Mouse (Mus musculus) adrenal gland, postnatal 25 days (tissue): ENCODE results near the gene Arl2. TPM values are rescaled to one million over a fixed set of nuclear protein-coding genes. Genes with fewer than 3 reads are reported as not detected.
A peak's percentile ranks its signal among the peaks of the same experiment; 100 is the strongest.
"Not testable (repeated sequence)": the region's sequence is repeated elsewhere in the genome, so short reads cannot be mapped to it uniquely, and the experiment has no call there.

Experiments used
- DNase-seq: peaks from one replicate; pipeline ENCODE4 v3.0.0; 2021; ENCODE audit warnings: mixed read lengths
- long read RNA-seq: library from polyadenylated mRNA; stranded (forward); transcript quantifications from one replicate; pipeline ENCODE4 v2.0.0, GENCODE M21; 2021
- total RNA-seq: library from RNA; stranded (reverse); gene quantifications from 2 replicates; pipeline ENCODE4 v1.2.3, GENCODE M21; 2021

The Arl2 gene
- 74.5 and 74.7 TPM in 2 replicates for total RNA-seq
- long read RNA-seq, transcript Arl2-201 (5 exons, 1,286 nt): major isoform, 62 of 79 reads
- long read RNA-seq, partial matches to known transcripts: 1 of 79 reads
- long read RNA-seq, other reads (novel, unspliced or antisense): 14 of 79 reads

- peak; percentile 61 for DNase-seq
Measured at GRCm38 (mm10) chr19:6141394-6141749, at the start of gene Arl2. Gene Arl2 (minus strand): TSS chr19:6141548.

DNA sequence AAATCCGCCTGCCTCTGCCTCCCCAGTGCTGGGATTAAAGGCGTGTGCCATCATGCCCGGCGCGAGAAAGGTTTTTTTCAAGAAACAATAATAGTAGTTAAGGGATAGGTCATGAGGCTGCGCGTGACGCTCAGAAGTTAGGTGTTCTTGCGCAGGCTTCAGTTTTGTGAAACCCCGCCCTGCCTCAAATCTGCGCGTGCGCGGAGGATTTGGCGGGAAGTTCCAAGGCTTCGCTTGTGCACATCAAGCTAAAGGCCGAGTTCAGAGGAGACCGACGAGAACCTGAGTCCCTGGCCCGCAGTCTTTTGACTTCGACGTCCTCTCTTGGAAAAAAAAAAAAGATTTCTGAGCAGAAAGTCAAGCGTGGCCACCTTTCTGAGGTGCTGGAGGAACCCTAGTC, 42.8 kb upstream of the Arl2 start, which contains the start of gene Majin:
Gene Majin (plus strand): TSS at position 258 of the 400 bp plus-strand sequence.
- DNase-seq: no peak

DNA sequence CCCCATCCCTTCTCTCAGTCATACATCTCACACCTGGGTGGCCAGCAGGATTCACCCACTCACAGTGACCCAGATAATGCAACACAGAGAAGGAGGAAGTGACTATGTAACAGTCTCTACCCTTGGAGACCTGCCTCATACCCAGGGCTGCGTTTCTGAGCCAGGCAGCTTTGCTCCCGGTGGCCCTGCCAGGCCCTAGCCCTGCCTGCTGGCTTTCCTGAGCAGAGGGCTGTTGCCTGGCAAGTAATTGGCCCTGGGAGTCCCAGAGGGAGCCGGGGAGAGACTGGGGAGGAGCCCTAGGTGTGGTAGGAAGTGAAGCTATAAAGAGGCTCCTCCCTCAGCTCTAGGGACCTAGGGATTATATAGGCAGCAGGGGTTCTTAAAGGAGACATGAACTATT, 41.2 kb upstream of the Arl2 start:
- DNase-seq: peak; percentile 20

DNA sequence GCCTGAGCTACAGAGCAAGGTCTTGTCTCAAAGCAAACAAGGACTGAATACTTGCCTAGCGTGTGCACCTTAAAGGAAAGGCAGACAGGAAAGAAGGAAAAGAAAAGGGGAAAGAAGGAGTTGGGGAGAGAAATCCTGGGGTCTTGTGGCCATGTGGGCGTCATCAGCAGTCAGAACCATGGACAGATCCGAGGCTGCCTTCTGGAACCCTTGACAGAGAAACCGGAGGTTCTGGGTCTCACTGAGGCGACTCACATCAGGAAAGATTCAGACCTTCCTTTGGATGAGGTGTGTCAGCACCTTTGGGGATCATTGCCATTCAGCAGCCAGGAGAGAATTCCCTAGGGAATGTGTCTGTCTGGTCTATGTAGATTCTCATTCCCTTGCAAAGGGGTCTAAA, 40.3 kb upstream of the Arl2 start:
- peak; percentile 20 for DNase-seq

GRCm38 (mm10) chr19:6178775-6179174, 37.4 kb upstream of the Arl2 start:
- no peak for DNase-seq

DNA sequence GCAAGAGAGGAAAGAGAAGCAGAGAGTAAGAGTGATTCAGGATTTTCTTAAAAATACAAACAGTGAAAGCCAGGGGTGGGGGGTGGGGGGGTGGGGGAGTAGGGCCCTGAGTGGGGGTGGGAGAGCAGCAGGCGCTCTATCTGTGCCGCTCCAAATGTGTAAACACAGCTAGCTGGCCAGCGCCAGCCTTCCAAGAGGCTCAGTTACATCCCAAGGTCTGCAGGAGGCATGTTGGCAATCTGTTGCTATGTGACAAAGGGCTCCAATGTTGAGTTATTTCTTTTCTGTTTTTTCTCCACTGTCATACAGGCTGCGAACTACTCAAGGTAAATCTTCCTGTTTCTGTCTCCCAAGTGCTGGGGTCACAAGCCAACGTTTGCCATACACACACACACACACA, 33.4 kb upstream of the Arl2 start:
- DNase-seq: peak; percentile 36

- DNase-seq: no peak
Measured at GRCm38 (mm10) chr19:6171215-6171614, 29.9 kb upstream of the Arl2 start.

- DNase-seq: no peak
Measured at GRCm38 (mm10) chr19:6166750-6167149, 25.4 kb upstream of the Arl2 start.

DNA sequence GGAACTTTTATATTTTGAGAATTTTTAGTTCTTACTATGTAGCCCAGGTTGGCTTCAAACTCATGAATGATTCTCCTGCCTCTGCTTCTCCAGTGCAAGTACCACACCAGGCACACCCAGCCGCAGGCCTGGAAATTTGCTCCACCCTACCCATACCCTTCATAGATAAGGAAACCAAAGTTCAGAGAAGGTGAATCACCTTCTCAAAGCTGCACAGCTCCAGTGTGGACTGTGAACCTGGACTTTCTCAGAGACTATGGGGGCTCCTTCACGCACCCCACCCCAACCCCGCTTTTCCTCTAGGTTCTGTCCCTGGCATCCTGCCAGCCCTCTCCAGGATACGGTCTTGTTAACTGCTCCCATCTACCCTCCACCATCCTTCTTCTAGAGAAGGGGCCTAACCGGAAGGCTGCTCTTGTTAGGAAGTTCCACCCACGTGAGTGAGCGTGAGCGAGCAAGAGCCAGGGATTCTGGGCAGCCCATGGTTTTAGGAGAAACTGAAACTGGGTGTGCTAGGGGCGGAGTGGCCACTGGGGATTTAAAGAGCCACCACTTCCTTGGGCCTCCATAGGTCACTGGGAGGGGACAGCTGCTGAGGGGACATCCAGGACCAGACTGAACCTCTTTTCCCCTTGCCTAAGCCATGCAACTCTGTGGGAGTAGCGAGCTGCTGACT, 22.7 kb upstream of the Arl2 start:
- peak; percentile 29 for DNase-seq

DNA sequence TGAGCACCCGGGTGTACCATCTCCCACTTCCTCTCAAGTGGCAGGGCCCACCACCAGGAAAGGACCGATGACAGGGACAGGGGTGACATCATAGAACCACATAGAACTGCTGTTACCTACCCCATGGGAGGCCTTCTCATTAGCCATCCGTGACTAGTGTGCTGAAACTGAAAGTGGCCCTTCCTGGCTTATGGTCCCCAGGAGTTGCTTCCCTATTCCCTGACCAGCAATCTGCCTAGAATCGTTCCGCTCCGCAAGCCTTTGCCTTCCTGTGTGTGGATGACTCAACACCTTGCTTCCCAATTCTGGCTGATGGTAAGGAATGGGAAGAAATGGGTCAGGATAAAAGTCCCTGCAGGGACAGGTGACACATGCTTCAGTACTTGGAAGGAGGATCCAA, 15.9 kb upstream of the Arl2 start:
- DNase-seq: no peak

GRCm38 (mm10) chr19:6156372-6156771, 15.0 kb upstream of the Arl2 start:
- DNase-seq: no peak

- no peak for DNase-seq
Measured at GRCm38 (mm10) chr19:6155174-6155573, 13.8 kb upstream of the Arl2 start.

DNA sequence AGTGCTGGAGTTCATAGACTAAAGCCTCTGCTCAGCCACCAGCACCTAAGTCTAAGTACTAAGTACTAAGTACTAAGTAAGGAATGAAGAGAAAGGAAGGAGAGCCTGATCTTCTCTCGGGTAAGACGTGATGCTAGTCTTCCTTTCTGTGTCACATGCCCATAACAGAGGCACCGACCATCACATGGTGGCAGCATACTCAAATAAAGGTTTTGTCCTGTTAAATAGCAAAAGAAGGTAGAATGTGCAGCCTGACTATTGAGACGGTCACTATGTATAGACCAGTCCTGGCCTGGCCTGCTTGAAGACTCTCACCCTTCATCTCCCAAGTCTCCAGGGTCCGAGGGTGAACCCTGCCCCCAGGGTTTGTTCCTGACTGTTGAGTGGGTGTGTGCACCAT, 3.5 kb upstream of the Arl2 start:
- no peak for DNase-seq

- peak; percentile 88 for DNase-seq
Measured at GRCm38 (mm10) chr19:6140678-6141393, 512 bp downstream of the Arl2 start, which contains the start of gene Batf2. Gene Batf2 (plus strand): TSS chr19:6140983.

- DNase-seq: no peak
Measured at GRCm38 (mm10) chr19:6140374-6140677, 1.0 kb downstream of the Arl2 start.

DNA sequence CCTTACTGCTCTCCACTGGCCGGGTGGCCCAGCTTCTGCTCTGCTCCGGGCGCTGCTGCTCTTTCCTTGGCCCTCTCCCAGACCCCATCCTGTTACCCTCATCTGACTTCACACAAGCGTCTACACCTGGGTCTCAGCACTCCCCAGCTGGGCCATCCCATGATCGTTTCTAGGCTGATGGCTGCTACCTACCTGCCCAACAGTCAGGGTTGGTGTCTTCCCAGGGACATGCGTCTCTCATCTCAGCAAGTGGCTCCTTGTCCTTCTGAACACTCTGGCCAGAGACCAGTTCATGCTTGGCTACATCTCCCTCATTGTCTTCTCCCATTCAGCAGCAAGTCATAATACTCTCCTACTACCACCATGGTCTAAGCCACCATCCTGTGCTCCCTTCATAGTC, 1.6 kb downstream of the Arl2 start:
- no peak for DNase-seq

DNA sequence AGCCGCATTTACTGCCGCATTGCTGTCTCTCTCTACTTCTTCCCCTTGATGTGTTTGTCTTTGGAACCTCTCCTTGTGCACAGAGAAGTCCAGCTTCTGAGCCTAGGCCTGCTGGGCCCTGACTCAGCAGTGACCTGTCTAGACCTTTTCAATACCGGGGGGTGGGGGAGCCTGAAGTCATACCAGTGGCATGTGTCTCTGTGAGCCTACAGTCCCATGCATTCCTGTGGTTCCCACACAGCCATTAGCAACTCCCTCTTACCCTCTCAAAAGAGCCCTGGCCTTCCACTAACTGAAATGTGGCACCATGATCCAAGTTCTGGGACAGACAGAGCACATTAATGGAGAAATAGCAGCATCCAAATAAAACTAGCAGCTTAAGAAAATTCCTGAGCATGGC, 5.0 kb downstream of the Arl2 start:
- no peak for DNase-seq

- DNase-seq: not testable (repeated sequence)
Measured at GRCm38 (mm10) chr19:6133197-6133596, 8.2 kb downstream of the Arl2 start.

- DNase-seq: no peak
Measured at GRCm38 (mm10) chr19:6132171-6132827, 9.0 kb downstream of the Arl2 start.

DNA sequence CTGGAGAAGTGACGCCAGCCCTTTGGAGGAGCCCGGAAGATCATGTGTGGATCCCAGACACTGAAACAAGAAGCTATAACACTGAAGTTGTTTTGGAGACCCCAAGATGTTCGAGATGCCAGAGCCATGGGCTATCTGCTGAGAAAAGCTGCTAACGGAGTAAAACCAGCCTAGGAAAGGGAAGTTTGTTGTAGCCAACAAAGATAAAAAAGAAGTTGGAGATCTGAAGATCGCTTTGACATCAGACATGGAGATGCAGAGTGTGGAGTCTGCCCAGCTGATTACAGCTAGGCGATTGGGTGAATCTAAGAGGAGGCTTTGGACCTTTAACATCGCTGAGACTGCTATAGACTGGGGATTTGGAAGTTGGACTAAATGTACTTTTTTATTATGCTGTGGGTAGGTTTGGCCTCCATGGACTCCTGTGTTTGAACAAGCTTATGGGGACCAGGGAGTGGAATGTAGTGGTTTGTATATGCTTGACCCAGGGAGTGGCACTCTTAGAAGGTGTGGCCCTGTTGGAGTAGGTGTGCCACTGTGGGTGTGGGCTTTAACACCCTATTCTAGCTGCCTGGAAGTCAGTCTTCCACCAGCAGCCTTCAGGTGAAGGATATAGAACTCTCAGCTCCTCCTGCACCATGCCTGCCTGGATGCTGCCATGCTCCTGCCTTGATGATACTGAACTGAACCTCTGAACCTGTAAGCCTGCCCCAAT, 10.8 kb downstream of the Arl2 start:
- DNase-seq: not testable (repeated sequence)

GRCm38 (mm10) chr19:6127760-6128341, 13.5 kb downstream of the Arl2 start, which contains the start of gene Snx15:
Gene Snx15 (minus strand): TSS chr19:6128304.
- DNase-seq: peak; percentile 93
